Mouse (Mus musculus) heart, adult 2 months (tissue): Measurements from ENCODE around the gene Rassf8. TPM values are rescaled to one million over a fixed set of nuclear protein-coding genes. Genes with fewer than 3 reads are reported as not detected.

Experiments used
- DNase-seq, 2 experiments: peaks; one replicate each; pipeline ENCODE4 v3.0.0; 2021
- H3K27ac ChIP-seq: fragments of 200-600 bp; 2 replicates; pipeline ENCODE4 v1.8.1; 2022
- H3K27me3 ChIP-seq: fragments of 200-500 bp; 2 replicates; pipeline ENCODE4 v1.6.1; 2012; ENCODE audit warnings: mild to moderate bottlenecking, low read length, inconsistent platforms, mixed read lengths; ENCODE audit not compliant: control insufficient read depth, insufficient read depth
- H3K36me3 ChIP-seq: fragments of 200-500 bp; 2 replicates; pipeline ENCODE4 v1.6.1; 2012; ENCODE audit warnings: low read length, inconsistent platforms; ENCODE audit not compliant: control insufficient read depth, insufficient read depth
- H3K4me1 ChIP-seq: fragments of 200-500 bp; 2 replicates; pipeline ENCODE4 v1.6.1; 2011; ENCODE audit warnings: low read length; ENCODE audit not compliant: control insufficient read depth, insufficient read depth
- H3K4me3 ChIP-seq: fragments of 200-600 bp; 2 replicates; pipeline ENCODE4 v1.8.1; 2022
- H3K79me2 ChIP-seq: fragments of 200-500 bp; replicated peaks from 2 replicates; pipeline ENCODE4 v1.6.1; 2012; ENCODE audit warnings: mild to moderate bottlenecking, inconsistent platforms, low read length, moderate library complexity, mixed read lengths; ENCODE audit not compliant: control insufficient read depth, insufficient read depth
- H3K9ac ChIP-seq: fragments of 200-500 bp; 2 replicates; pipeline ENCODE4 v1.6.1; 2012; ENCODE audit warnings: low read depth, mild to moderate bottlenecking, control low read depth, inconsistent platforms, low read length, mixed read lengths
- CTCF ChIP-seq: fragments of 200-600 bp; IDR thresholded peaks from 2 replicates; pipeline ENCODE4 v1.8.1; 2022; ENCODE audit warnings: antibody characterized with exemption, mild to moderate bottlenecking, moderate library complexity
- EP300 ChIP-seq: fragments of 200-500 bp; IDR thresholded peaks from 2 replicates; pipeline ENCODE4 v1.6.1; 2011; ENCODE audit warnings: low read depth, low read length, control low read depth; ENCODE audit not compliant: insufficient read depth
- POLR2A ChIP-seq: fragments of 200-500 bp; IDR thresholded peaks from 2 replicates; pipeline ENCODE4 v1.6.1; 2011; ENCODE audit warnings: mild to moderate bottlenecking, low read depth, low read length, control low read depth; ENCODE audit not compliant: insufficient read depth
- WGBS: fragments of 180-500 bp; shearing (Covaris S2); methylation state at CpG from one replicate; pipeline ENCODE4 v1.1.7; 2018; 5-methylcytosine and 5-hydroxymethylcytosine counted together
- intact Hi-C: fragments of 180-260 bp; cut with DNase I; formaldehyde crosslinking; loops from one replicate; pipeline ENCODE4 v1.15.1; 2025
- polyA plus RNA-seq: library from polyadenylated mRNA; depleted of rRNA; stranded (reverse); fragments of >200 nt; gene quantifications from 2 replicates; pipeline ENCODE4 v1.2.3, GENCODE M21; 2012
- total RNA-seq, 2 experiments: library from RNA; stranded (reverse); gene quantifications; 2 replicates each; pipeline ENCODE4 v1.2.3; 2021

Gene Rassf8
- total and polyA plus RNA-seq, 3 experiments: 18.1 to 58.2 (median 56.9) TPM

GRCm38 (mm10) chr6:145792373-145792772 lies 45.8 kb downstream of the Rassf8 start:
- WGBS: 56% methylated on average over 7 of the region's 7 CpGs
- H3K27me3 ChIP-seq: no peaks in the 10 kb centered on the region
- no peak overlapping the region for H3K9ac ChIP-seq
- DNase-seq: no peak
- peaks cover 7% of the 10 kb centered on the region for H3K36me3 ChIP-seq
- no peak overlapping the region for H3K27ac ChIP-seq
- intact Hi-C loops: loop anchor here (2.0 to 10.0 kb wide), 5 partner anchors 46 to 430 kb away; partner anchors contain the start of gene Rassf8
- peaks cover 17% of the 10 kb centered on the region for H3K4me1 ChIP-seq
- TF ChIP-seq CTCF: no peak
- TF ChIP-seq POLR2A: no peak
- TF ChIP-seq EP300: no peak
- H3K4me3 ChIP-seq: no peak overlapping the region
- H3K79me2 ChIP-seq: peaks cover 2% of the 10 kb centered on the region; the same call in 1 of the 2 replicates

DNA sequence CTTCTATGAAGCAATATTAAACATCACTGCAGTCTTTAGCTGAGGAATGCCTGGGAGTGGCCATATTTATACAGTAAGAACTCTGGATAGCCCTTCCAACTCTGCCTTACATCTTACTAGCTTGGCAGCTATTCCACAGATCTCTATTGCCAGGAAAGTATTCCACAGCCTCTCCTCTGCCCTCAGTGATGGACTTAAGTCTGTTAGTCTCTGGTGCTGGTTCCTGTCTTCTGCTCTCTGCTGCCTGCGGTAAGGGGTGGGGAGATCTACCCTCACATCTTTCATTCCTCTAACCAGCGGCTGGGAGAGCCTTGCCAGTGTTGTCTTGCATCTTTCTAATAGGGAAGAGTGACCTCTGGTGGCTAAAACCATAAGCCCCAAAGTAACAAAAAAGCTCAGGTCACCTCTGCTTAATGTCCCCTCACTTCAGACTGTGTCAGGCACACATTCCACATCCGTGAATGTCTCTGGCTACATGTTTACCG lies 46.6 kb downstream of the Rassf8 start:
- peak in 1 of 2 experiments; percentile 44 for DNase-seq
- 10% methylated on average over 4 of the region's 4 CpGs for WGBS
- Histone ChIP-seq H3K4me3 (no peak overlapping the region), H3K36me3 (peaks cover 5% of the 10 kb centered on the region), H3K9ac (no peak overlapping the region), H3K4me1 (peaks cover 16% of the 10 kb centered on the region), H3K79me2 (peaks cover 4% of the 10 kb centered on the region; the same call in 1 of the 2 replicates), H3K27me3 (no peaks in the 10 kb centered on the region), H3K27ac (no peak overlapping the region)
- intact Hi-C loops: loop anchor here (1.0 to 10.0 kb wide), 7 partner anchors 43 to 431 kb away; partner anchors contain the start of gene Rassf8
- TF ChIP-seq EP300 (peak; percentile 65; the same call in 1 of the 2 replicates), POLR2A (no peak), CTCF (peak; percentile 91)

DNA sequence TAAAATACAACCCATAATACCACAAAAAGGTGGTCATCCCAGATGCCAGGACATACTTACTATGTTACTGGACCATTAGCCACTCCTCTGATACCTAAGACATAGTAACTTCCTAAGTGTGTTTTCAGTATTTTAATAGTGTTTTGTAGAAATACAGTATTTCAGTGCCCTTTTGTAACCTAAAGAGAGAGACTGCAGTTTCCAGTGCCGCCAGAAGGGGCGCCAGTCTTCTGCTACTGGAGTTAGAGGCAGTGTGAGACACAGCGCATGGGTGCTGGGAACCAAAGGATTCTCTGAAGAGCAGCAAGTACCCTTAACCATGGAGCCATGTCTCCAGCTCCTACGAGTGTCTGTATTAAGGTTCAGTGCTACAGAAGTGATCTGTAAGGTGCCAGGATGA lies 48.1 kb downstream of the Rassf8 start:
- peak; percentile 61 for TF ChIP-seq CTCF
- no peak for TF ChIP-seq EP300
- WGBS: 78% methylated on average over 4 of the region's 4 CpGs
- peaks cover 6% of the 10 kb centered on the region for H3K79me2 ChIP-seq
- H3K27ac ChIP-seq: no peak overlapping the region
- peaks cover 5% of the 10 kb centered on the region for H3K36me3 ChIP-seq
- no peaks in the 10 kb centered on the region for H3K27me3 ChIP-seq
- intact Hi-C loops: loop anchor here (5.0 to 10.0 kb wide), 2 partner anchors 130 to 432 kb away; no protein-coding TSS in a partner anchor
- DNase-seq: no peak
- H3K4me3 ChIP-seq: no peak overlapping the region
- no peak overlapping the region for H3K9ac ChIP-seq
- H3K4me1 ChIP-seq: peaks cover 15% of the 10 kb centered on the region

DNA sequence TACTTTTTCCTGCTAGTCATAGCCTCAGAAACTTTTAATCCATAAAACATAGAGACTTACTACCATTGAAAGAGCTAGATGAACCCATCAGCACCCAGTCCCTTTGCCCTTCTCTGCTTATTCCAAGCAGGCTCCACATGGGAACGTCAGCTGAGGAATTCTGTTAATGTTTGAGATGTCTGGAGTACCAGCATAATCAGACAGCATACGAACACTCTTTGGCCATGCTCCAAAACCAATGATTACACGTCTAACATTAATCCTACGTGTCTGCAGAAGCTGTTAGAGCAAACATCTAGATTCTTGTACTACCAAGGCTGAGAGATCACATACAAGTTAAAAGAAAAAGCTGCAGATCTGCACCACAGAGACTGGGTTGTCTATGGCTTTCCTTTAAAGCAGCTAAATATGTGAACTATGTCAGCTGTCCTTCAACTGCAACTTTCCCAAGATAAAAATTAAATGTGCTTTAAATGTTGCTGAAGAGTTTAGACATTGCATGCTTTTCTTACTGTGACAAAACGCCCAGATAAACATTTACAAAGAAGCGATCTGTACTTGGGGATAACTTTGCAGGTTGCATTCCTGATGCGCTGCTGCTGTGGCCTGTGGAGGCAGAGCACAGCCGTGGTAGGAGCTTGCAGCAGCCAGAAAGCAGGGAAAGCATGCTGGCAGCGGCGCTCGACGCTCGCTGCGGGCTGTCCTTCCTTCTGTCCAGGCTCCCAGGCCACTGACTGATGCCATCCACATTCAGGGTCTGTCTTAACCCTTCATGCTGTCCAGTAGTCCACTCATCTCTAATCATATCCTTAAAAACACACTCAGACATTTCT lies 49.9 kb downstream of the Rassf8 start:
- Histone ChIP-seq H3K4me1 (peaks cover 18% of the 10 kb centered on the region), H3K4me3 (no peak overlapping the region), H3K36me3 (peaks cover 5% of the 10 kb centered on the region), H3K27me3 (no peaks in the 10 kb centered on the region), H3K9ac (0 out of 2 replicates have a peak overlapping the region, but pooled peaks have one; percentile 11), H3K27ac (no peak overlapping the region), H3K79me2 (peaks cover 6% of the 10 kb centered on the region)
- TF ChIP-seq EP300: no peak
- TF ChIP-seq POLR2A: no peak
- peak; percentile 23; the same call in 1 of the 2 replicates for TF ChIP-seq CTCF
- no peak for DNase-seq
- intact Hi-C loops: loop anchor here (10.0 kb wide), 1 partner anchor 132 kb away; no protein-coding TSS in a partner anchor
- WGBS: 31% methylated on average over 14 of the region's 14 CpGs

GRCm38 (mm10) chr6:145797692-145798091 lies 51.1 kb downstream of the Rassf8 start:
- intact Hi-C loops: loop anchor here (10.0 kb wide), 1 partner anchor 133 kb away; no protein-coding TSS in a partner anchor
- no peak overlapping the region for H3K27ac ChIP-seq

More at GRCm38 (mm10) chr6:145797692-145798091, 51.1 kb downstream of the Rassf8 start:
- no peak overlapping the region for H3K9ac ChIP-seq
- H3K4me3 ChIP-seq: no peak overlapping the region
- peaks cover 18% of the 10 kb centered on the region for H3K4me1 ChIP-seq
- no peak for DNase-seq
- peaks cover 5% of the 10 kb centered on the region for H3K36me3 ChIP-seq
- WGBS: 61% methylated on average over 3 of the region's 3 CpGs
- TF ChIP-seq EP300 (no peak), POLR2A (no peak), CTCF (no peak)
- H3K27me3 ChIP-seq: no peaks in the 10 kb centered on the region
- H3K79me2 ChIP-seq: peaks cover 6% of the 10 kb centered on the region
